Mouse (Mus musculus): Measurements from ENCODE around the gene Snx21. TPM values are rescaled to one million over a fixed set of nuclear protein-coding genes. Genes with fewer than 3 reads are reported as not detected.
A peak's percentile ranks its signal among the peaks of the same experiment; 100 is the strongest.

Gene Snx21
- polyA plus RNA-seq, 1 experiment from 2014 or later, result 24.0 TPM

DNA sequence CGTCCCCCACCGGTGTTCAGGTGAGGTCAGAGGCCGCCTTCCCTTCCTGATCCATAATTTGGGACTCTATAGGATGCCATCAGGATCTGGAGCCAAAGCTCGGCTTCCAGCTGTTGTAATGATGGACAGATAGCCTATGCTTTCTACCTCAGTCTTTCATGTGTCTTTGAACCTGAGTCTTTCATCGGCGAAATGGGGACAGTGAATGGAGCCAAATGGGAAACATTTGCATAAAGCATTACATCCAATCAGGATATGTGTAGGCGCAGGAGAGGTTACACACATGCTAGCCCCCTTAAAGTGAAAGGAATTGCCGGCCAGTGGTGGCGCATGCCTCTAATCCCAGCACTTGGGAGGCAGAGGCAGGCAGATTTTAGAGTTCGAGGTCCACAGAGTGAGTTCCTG, 37.6 kb downstream of the Snx21 start:
- no peaks in the 10 kb centered on the region for H3K9me3 ChIP-seq (replicated peaks)
- H3K36me3 ChIP-seq, result peaks cover 53% of the 10 kb centered on the region
- peak; percentile 72 for ATAC-seq (replicated peaks; ENCODE audit: low FRiP score)
- peak overlapping the region; percentile 86 for H3K27ac ChIP-seq
- peak overlapping the region; percentile 61 for H3K9ac ChIP-seq
- WGBS, result 3% methylated on average over 10 of the region's 10 CpGs
- H3K4me3 ChIP-seq (replicated peaks), result peak overlapping the region; percentile 87
- H3K4me1 ChIP-seq, result peaks cover 17% of the 10 kb centered on the region
- peak overlapping the region; percentile 57 for H3K4me2 ChIP-seq
- no peaks in the 10 kb centered on the region for H3K27me3 ChIP-seq

- Histone ChIP-seq H3K36me3 (peaks cover 60% of the 10 kb centered on the region), H3K4me2 (peak overlapping the region; percentile 57), H3K27me3 (no peaks in the 10 kb centered on the region), H3K9me3 (replicated peaks) (no peaks in the 10 kb centered on the region), H3K9ac (no peak overlapping the region), H3K4me3 (replicated peaks) (peak overlapping the region; percentile 87; the same call in 1 of the 2 replicates), H3K27ac (no peak overlapping the region), H3K4me1 (peaks cover 17% of the 10 kb centered on the region)
- no peak for ATAC-seq (replicated peaks; ENCODE audit: low FRiP score)
- WGBS, result 84% methylated on average over 4 of the region's 4 CpGs
Observed at GRCm38 (mm10) chr2:164823969-164824368, 38.3 kb downstream of the Snx21 start.

GRCm38 (mm10) chr2:164825521-164825920, 39.9 kb downstream of the Snx21 start:
- 96% methylated on average over 17 of the region's 17 CpGs for WGBS
- ATAC-seq (replicated peaks; ENCODE audit: low FRiP score), result no peak
- H3K4me2 ChIP-seq, result no peak overlapping the region
- H3K9me3 ChIP-seq (replicated peaks), result no peaks in the 10 kb centered on the region
- H3K4me1 ChIP-seq, result peaks cover 17% of the 10 kb centered on the region
- no peak overlapping the region for H3K27ac ChIP-seq
- peaks cover 59% of the 10 kb centered on the region for H3K36me3 ChIP-seq
- H3K27me3 ChIP-seq, result no peaks in the 10 kb centered on the region
- no peak overlapping the region for H3K9ac ChIP-seq
- no peak overlapping the region for H3K4me3 ChIP-seq (replicated peaks)

DNA sequence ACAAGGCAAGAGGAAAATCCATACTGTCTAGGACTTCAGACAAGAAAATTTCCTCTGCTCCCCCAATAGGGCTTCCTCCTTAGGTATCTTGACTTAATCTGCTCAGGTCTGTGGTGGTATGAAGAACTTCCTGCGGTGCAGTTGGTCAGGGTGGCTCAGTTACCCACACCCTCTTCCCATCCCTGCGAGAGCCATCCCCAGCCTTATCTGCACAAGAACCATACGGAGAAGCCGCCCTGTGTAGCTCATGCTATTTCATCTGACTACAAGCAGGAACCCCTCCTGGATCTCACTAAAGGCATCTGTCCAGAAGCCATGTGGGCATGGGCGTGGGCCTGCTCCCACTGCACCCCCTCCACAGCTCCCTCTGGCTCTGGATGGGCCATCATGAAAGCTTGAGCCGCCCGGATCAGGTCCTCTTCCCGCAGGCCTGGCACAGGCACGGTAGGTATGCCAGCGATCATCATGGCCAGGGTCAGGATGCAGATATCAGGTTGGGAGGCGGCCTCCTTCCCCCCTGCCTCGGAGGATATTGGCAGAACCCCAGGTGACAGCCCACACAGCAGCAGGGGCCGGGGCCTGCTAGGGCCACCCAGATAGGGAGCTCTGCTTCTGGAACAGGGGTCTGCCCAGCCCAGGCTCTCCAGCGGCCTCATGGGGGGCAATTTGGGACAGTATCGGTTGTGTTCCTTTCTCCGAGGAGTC, 41.7 kb downstream of the Snx21 start:
- ATAC-seq (replicated peaks; ENCODE audit: low FRiP score), result no peak
- Histone ChIP-seq H3K4me3 (replicated peaks) (no peak overlapping the region), H3K9me3 (replicated peaks) (no peaks in the 10 kb centered on the region), H3K4me2 (no peak overlapping the region), H3K4me1 (peaks cover 16% of the 10 kb centered on the region), H3K27ac (no peak overlapping the region), H3K36me3 (peaks cover 48% of the 10 kb centered on the region), H3K9ac (no peak overlapping the region), H3K27me3 (no peaks in the 10 kb centered on the region)
- 87% methylated on average over 16 of the region's 16 CpGs for WGBS

- WGBS, result 92% methylated on average over 6 of the region's 6 CpGs
- peaks cover 48% of the 10 kb centered on the region for H3K36me3 ChIP-seq
- no peak within 1 kb of the TSS for H3K27ac ChIP-seq
- peaks cover 18% of the 10 kb centered on the region for H3K4me1 ChIP-seq
- ATAC-seq (replicated peaks; ENCODE audit: low FRiP score), result no peak
- H3K4me2 ChIP-seq, result no peak within 1 kb of the TSS
- H3K9ac ChIP-seq, result no peak within 1 kb of the TSS
- H3K27me3 ChIP-seq, result no peaks in the 10 kb centered on the region
- no peaks in the 10 kb centered on the region for H3K9me3 ChIP-seq (replicated peaks)
- H3K4me3 ChIP-seq (replicated peaks), result no peak within 1 kb of the TSS
Observed at GRCm38 (mm10) chr2:164828437-164828836, 42.8 kb downstream of the Snx21 start, which contains the start of gene Spata25. Gene Spata25 (minus strand): TSS chr2:164828537.

DNA sequence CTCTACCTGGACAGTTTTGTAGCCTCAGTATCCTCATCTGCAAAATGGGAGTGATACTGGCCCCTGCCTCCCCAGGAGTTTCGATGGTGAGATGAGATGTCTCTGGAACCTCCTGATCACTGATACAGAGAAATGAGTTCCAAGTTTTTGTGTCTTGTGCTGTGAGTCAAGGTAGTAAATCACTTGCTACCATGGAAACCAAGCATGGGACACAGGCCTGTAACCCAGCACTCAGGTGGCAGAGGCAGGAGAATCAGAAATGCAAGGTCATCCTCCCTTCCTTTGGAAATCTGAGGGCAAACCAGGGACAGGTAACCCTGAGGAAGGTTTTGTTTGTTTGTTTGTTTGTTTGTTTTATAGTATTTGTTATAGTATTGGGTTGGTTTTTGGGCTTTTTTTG, 43.5 kb downstream of the Snx21 start:
- no peak overlapping the region for H3K4me2 ChIP-seq
- no peaks in the 10 kb centered on the region for H3K9me3 ChIP-seq (replicated peaks)
- peaks cover 48% of the 10 kb centered on the region for H3K36me3 ChIP-seq
- H3K4me3 ChIP-seq (replicated peaks), result no peak overlapping the region
- H3K9ac ChIP-seq, result no peak overlapping the region
- no peak for ATAC-seq (replicated peaks; ENCODE audit: low FRiP score)
- H3K27ac ChIP-seq, result no peak overlapping the region
- H3K27me3 ChIP-seq, result no peaks in the 10 kb centered on the region
- peaks cover 12% of the 10 kb centered on the region for H3K4me1 ChIP-seq
- 86% methylated on average over 1 of the region's 1 CpGs for WGBS

DNA sequence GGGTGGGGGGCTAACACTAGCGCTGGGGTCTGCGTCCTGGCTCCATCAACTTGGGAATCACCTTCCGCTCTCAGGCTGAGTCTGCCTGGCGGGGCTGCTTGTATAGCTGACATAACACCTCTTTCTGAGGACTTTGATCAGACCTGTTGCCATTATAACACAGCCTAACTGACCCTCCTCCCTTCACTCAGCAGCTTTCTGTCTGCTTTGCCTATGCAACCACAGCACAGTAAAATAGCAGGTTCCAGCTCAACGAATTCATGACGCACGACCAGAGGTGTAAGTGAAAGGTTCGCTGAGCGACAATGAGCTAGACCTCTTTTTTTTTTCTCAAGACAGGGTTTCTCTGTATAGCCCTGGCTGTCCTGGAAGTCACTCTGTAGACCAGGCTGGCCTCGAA, 45.4 kb downstream of the Snx21 start:
- H3K27me3 ChIP-seq, result no peaks in the 10 kb centered on the region
- H3K27ac ChIP-seq, result no peak overlapping the region
- no peak overlapping the region for H3K4me2 ChIP-seq
- no peak overlapping the region for H3K9ac ChIP-seq
- H3K4me3 ChIP-seq (replicated peaks), result no peak overlapping the region
- H3K36me3 ChIP-seq, result peaks cover 42% of the 10 kb centered on the region
- 68% methylated on average over 10 of the region's 10 CpGs for WGBS
- H3K9me3 ChIP-seq (replicated peaks), result no peaks in the 10 kb centered on the region
- no peak for ATAC-seq (replicated peaks; ENCODE audit: low FRiP score)
- peaks cover 25% of the 10 kb centered on the region for H3K4me1 ChIP-seq

- 57% methylated on average over 16 of the region's 16 CpGs for WGBS
- Histone ChIP-seq H3K9ac (peak overlapping the region; percentile 70; the same call in 1 of the 2 replicates), H3K27me3 (no peaks in the 10 kb centered on the region), H3K4me3 (replicated peaks) (peak overlapping the region; percentile 71), H3K9me3 (replicated peaks) (no peaks in the 10 kb centered on the region), H3K4me1 (peaks cover 25% of the 10 kb centered on the region), H3K27ac (peak overlapping the region; percentile 84), H3K4me2 (peak overlapping the region; percentile 90), H3K36me3 (peaks cover 41% of the 10 kb centered on the region)
- ATAC-seq (replicated peaks; ENCODE audit: low FRiP score), result no peak
Observed at GRCm38 (mm10) chr2:164832032-164832747, 46.6 kb downstream of the Snx21 start.

DNA sequence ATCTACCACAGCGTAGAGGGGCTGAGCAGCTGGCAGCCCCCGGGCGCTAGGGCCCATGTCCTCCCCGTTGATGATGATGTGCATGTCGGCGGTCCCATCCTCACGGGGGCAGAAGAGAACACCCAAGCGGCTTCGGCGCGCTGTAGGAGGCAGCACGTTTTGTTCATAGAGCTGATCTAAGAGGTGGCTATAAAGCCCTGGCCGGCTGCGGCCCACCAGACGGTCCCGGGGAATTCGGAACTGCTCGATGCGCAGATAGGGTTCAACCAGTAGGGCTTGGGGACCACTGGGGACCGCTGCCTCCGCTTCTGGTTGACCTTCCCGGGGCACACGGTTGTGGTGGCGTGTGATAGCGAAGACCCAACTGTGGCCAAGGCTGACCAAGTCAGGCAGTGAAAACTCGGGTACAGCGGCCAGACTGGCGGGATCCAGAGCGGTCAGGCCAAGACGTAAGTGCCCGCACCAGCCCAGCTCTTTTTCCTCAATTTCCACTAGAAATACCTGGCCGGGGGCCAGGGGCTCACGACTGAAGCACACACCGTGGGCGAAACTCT, 47.2 kb downstream of the Snx21 start, which contains the start of gene Ctsa:
Gene Ctsa (plus strand): TSS at position 126 of the 554 bp plus-strand sequence.
- H3K27me3 ChIP-seq, result no peaks in the 10 kb centered on the region
- peaks cover 39% of the 10 kb centered on the region for H3K36me3 ChIP-seq
- WGBS, result 1% methylated on average over 35 of the region's 35 CpGs
- peak; percentile 79 for ATAC-seq (replicated peaks; ENCODE audit: low FRiP score)
- H3K9ac ChIP-seq, result peak within 1 kb of the TSS; percentile 70
- H3K27ac ChIP-seq, result peak within 1 kb of the TSS; percentile 84
- H3K4me3 ChIP-seq (replicated peaks), result peak within 1 kb of the TSS; percentile 71
- peak within 1 kb of the TSS; percentile 90 for H3K4me2 ChIP-seq
- H3K4me1 ChIP-seq, result peaks cover 25% of the 10 kb centered on the region
- H3K9me3 ChIP-seq (replicated peaks), result no peaks in the 10 kb centered on the region

- Histone ChIP-seq H3K9me3 (replicated peaks) (no peaks in the 10 kb centered on the region), H3K9ac (peak within 1 kb of the TSS; percentile 70), H3K36me3 (peaks cover 39% of the 10 kb centered on the region), H3K4me3 (replicated peaks) (peak within 1 kb of the TSS; percentile 71), H3K27me3 (no peaks in the 10 kb centered on the region), H3K4me1 (peaks cover 25% of the 10 kb centered on the region), H3K4me2 (peak within 1 kb of the TSS; percentile 90), H3K27ac (peak within 1 kb of the TSS; percentile 84)
- peak; percentile 75 for ATAC-seq (replicated peaks; ENCODE audit: low FRiP score)
- WGBS, result under 1% methylated on average over 31 of the region's 31 CpGs
Observed at GRCm38 (mm10) chr2:164833314-164833959, 47.8 kb downstream of the Snx21 start, which contains the start of gene Neurl2. Gene Neurl2 (minus strand): TSS chr2:164833456.

DNA sequence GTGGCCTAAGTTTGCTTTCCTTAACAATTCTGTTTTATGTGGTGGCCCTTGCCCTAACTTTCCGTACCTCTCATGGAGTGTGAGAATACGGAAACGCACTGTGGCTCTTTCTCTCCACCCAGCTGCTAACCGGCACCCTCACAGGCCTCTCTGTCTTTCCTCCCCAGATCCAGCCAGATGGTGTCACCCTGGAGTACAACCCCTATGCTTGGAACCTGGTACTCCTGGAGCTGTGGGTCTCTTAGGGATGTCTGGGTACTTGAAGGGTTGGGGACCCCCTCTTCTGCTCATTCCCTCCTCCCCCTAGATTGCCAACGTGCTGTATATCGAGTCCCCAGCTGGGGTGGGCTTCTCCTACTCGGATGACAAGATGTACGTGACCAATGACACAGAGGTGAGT, 48.9 kb downstream of the Snx21 start:
- 35% methylated on average over 8 of the region's 8 CpGs for WGBS
- H3K9ac ChIP-seq, result peak overlapping the region; percentile 70
- no peak overlapping the region for H3K27ac ChIP-seq

More for the DNA sequence above, 48.9 kb downstream of the Snx21 start:
- no peaks in the 10 kb centered on the region for H3K9me3 ChIP-seq (replicated peaks)
- peaks cover 41% of the 10 kb centered on the region for H3K36me3 ChIP-seq
- ATAC-seq (replicated peaks; ENCODE audit: low FRiP score), result no peak
- H3K27me3 ChIP-seq, result no peaks in the 10 kb centered on the region
- H3K4me3 ChIP-seq (replicated peaks), result peak overlapping the region; percentile 71
- H3K4me2 ChIP-seq, result peak overlapping the region; percentile 90
- peaks cover 25% of the 10 kb centered on the region for H3K4me1 ChIP-seq
